Mouse (Mus musculus) hindbrain, embryonic 11.5 days (tissue): ENCODE results near the gene Shld2. TPM values are rescaled to one million over a fixed set of nuclear protein-coding genes. Genes with fewer than 3 reads are reported as not detected.

Experiments used
- ATAC-seq: fragments of 200-750 bp; cut with Nextera tagmentation; 2 replicates; pipeline ENCODE4 v1.8.0; 2017; ENCODE audit warnings: mild to moderate bottlenecking, moderate TSS enrichment, moderate library complexity; ENCODE audit not compliant: low FRiP score
- DNase-seq: peaks from one replicate; pipeline ENCODE4 v3.0.0-alpha.2; 2015; ENCODE audit warnings: low spot score
- H3K27ac ChIP-seq: fragments of 300-500 bp; sonication (generic); 2 replicates; pipeline ENCODE4 v1.5.1; 2014; ENCODE audit warnings: mild to moderate bottlenecking, low read depth, low read length
- H3K27me3 ChIP-seq: fragments of 300-500 bp; sonication (generic); 2 replicates; pipeline ENCODE4 v1.6.1; 2014; ENCODE audit warnings: mild to moderate bottlenecking, low read length, moderate library complexity, mixed read lengths; ENCODE audit not compliant: control insufficient read depth, insufficient read depth
- H3K36me3 ChIP-seq: fragments of 300-500 bp; sonication (generic); 2 replicates; pipeline ENCODE4 v1.6.1; 2014; ENCODE audit warnings: mild to moderate bottlenecking, low read length, moderate library complexity, mixed read lengths; ENCODE audit not compliant: control insufficient read depth, insufficient read depth
- H3K4me1 ChIP-seq: fragments of 300-500 bp; sonication (generic); replicated peaks from 2 replicates; pipeline ENCODE4 v1.6.1; 2014; ENCODE audit warnings: low read length, mixed read lengths; ENCODE audit not compliant: control insufficient read depth, insufficient read depth
- H3K4me2 ChIP-seq: fragments of 300-500 bp; sonication (generic); replicated peaks from 2 replicates; pipeline ENCODE4 v1.6.1; 2014; ENCODE audit warnings: mild to moderate bottlenecking, low read depth, low read length
- H3K4me3 ChIP-seq: fragments of 300-500 bp; sonication (generic); 2 replicates; pipeline ENCODE4 v1.5.1; 2014; ENCODE audit warnings: low read depth, low read length
- H3K9ac ChIP-seq: fragments of 300-500 bp; sonication (generic); 2 replicates; pipeline ENCODE4 v1.6.1; 2014; ENCODE audit warnings: low read depth, low read length
- H3K9me3 ChIP-seq: fragments of 300-500 bp; sonication (generic); 2 replicates; pipeline ENCODE4 v1.6.1; 2016; ENCODE audit warnings: low read length; ENCODE audit not compliant: control insufficient read depth
- WGBS: fragments of 180-500 bp; shearing (Covaris S2); extraction: QIAGEN DNeasy Blood & Tissue Kit; methylation state at CpG from one replicate; pipeline ENCODE4 v1.1.7; 2014; 5-methylcytosine and 5-hydroxymethylcytosine counted together
- polyA plus RNA-seq: library from polyadenylated mRNA; unstranded; fragments of >200 nt; fragmentation: Nextera tagmentation; extraction: Ambion mirVana; gene quantifications from 2 replicates; pipeline ENCODE4 v1.2.1, GENCODE M21; 2014

Shld2 gene
- polyA plus RNA-seq, 1 experiment from 2014 or later: 7.1 TPM

DNA sequence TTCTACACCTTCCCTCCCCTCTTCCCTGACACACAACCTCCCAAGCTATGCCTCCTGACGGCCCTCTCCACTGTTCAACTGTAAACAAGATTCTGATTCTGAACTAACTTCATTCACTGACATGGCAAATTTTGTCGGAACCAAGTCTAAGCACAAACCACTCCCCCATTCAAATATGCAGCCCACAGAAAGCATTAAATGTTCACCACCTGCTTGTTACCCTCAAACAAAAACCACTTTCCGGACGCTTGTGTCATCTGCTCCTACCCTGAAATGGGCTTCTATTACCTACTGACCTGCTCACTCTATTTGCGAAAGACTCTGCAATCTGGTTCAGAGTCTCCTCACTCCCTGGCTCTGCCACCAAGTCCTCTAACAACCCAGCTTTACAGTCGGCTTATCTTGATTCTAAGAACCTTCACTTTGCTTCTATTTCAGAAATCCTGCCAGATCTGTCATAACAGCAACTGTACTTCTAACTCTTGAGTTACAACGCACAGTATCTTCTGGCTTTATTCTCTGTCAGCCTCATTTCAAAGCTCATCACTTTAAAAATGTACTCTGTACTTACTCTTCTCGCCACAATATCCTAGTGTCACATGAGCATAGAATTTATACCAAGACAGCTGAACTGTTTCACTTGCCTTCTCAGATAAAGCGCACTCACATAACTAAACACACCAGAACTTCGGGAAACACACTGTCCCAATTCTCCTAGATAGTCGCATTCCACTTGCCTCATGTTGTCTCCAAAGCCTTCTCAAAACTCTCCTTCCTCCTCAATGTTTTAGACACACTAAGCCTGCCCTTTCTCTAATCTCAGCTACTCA is 11.2 kb downstream of the Shld2 start:
- no peaks in the 10 kb centered on the region for H3K4me1 ChIP-seq
- H3K4me2 ChIP-seq: no peak overlapping the region
- WGBS: 85% methylated on average over 11 of the region's 11 CpGs

GRCm38 (mm10) chr14:34297634-34298033 is 12.7 kb downstream of the Shld2 start:
- Histone ChIP-seq H3K36me3 (no peaks in the 10 kb centered on the region), H3K4me3 (no peak overlapping the region), H3K4me2 (no peak overlapping the region)

More for the DNA sequence above, 11.2 kb downstream of the Shld2 start:
- Histone ChIP-seq H3K36me3 (no peaks in the 10 kb centered on the region), H3K9me3 (no peaks in the 10 kb centered on the region), H3K4me3 (no peak overlapping the region), H3K27ac (no peak overlapping the region), H3K9ac (no peak overlapping the region), H3K27me3 (no peaks in the 10 kb centered on the region)
- DNase-seq (no peak), ATAC-seq (no peak)

DNA sequence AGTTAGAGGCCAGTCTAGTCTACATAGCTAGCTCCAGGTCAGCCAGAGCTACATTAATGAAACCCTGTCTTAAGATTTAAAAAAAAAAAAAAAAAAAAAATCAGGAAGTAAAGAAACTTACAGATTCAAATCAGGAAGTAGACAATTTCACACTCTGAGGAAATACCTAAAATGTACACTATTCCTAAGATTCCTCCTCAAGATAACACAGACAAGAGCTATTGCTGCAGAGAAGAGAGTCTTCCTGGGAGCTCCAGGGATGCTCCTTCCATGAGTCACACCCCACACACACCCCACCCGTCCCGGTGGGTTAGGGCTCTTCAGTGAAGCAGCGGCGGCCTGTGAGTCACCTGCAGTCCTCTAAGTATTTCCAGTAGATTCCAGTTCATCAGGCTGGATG is 13.3 kb downstream of the Shld2 start:
- Histone ChIP-seq H3K4me2 (no peak overlapping the region), H3K27me3 (no peaks in the 10 kb centered on the region), H3K27ac (no peak overlapping the region), H3K9ac (no peak overlapping the region), H3K36me3 (no peaks in the 10 kb centered on the region), H3K4me1 (no peaks in the 10 kb centered on the region), H3K4me3 (no peak overlapping the region), H3K9me3 (no peaks in the 10 kb centered on the region)
- ATAC-seq (no peak), DNase-seq (no peak)
- 72% methylated on average over 4 of the region's 4 CpGs for WGBS

More at GRCm38 (mm10) chr14:34297634-34298033, 12.7 kb downstream of the Shld2 start:
- H3K27ac ChIP-seq: no peak overlapping the region
- ATAC-seq (no peak), DNase-seq (no peak)
- no peaks in the 10 kb centered on the region for H3K9me3 ChIP-seq
- no peaks in the 10 kb centered on the region for H3K27me3 ChIP-seq
- 44% methylated on average over 2 of the region's 2 CpGs for WGBS
- no peaks in the 10 kb centered on the region for H3K4me1 ChIP-seq
- no peak overlapping the region for H3K9ac ChIP-seq

GRCm38 (mm10) chr14:34296350-34296749 is 13.9 kb downstream of the Shld2 start:
- WGBS: 86% methylated on average over 7 of the region's 7 CpGs
- H3K4me2 ChIP-seq: no peak overlapping the region
- no peaks in the 10 kb centered on the region for H3K36me3 ChIP-seq
- no peak overlapping the region for H3K27ac ChIP-seq
- DNase-seq (no peak), ATAC-seq (no peak)
- H3K9ac ChIP-seq: no peak overlapping the region
- no peak overlapping the region for H3K4me3 ChIP-seq
- H3K9me3 ChIP-seq: no peaks in the 10 kb centered on the region
- no peaks in the 10 kb centered on the region for H3K4me1 ChIP-seq
- H3K27me3 ChIP-seq: no peaks in the 10 kb centered on the region

DNA sequence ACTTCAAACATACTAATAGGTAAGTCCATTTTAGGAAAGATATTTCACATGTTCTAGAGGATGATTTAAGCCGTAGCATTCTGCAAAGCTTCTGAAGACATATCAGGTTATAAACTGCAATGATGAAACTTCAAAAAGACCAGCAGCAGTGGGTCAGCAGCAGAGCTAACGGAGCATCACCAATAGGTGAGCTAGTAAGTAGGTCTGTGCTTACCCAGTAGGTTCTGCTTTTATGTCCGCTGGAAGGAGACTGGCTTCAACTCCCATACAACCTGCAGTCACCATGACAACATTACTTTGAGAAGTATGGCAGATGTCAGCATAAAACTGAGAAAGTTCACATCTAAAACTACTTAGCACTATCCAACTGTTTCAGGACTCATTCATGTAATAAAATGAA is 16.7 kb downstream of the Shld2 start:
- H3K9ac ChIP-seq: no peak overlapping the region
- H3K4me3 ChIP-seq: no peak overlapping the region
- WGBS: 89% methylated on average over 3 of the region's 3 CpGs
- no peaks in the 10 kb centered on the region for H3K36me3 ChIP-seq
- ATAC-seq (no peak), DNase-seq (no peak)
- no peaks in the 10 kb centered on the region for H3K9me3 ChIP-seq
- H3K27ac ChIP-seq: no peak overlapping the region
- no peaks in the 10 kb centered on the region for H3K27me3 ChIP-seq
- H3K4me1 ChIP-seq: no peaks in the 10 kb centered on the region
- no peak overlapping the region for H3K4me2 ChIP-seq

DNA sequence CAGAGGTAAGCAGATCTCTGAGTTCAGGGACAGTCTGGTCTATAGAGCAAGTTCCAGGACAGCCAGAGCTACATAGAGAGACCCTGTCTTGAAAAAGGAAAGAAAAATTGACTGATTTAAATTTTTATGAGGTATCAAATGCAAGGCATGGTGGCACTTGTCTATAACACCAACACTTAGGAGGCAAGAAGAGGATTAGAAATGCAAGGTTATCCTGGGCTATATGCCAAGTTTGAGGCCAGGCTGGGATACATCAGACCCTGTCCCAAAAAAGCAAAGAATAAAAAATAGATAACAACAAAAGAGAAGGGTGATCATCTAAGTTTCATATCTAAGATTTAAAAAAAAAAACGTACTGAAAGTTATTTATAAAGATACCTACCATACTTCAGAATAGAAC is 20.1 kb downstream of the Shld2 start:
- Histone ChIP-seq H3K4me1 (no peaks in the 10 kb centered on the region), H3K27ac (no peak overlapping the region), H3K36me3 (no peaks in the 10 kb centered on the region), H3K27me3 (no peaks in the 10 kb centered on the region), H3K9ac (no peak overlapping the region), H3K4me2 (no peak overlapping the region), H3K9me3 (no peaks in the 10 kb centered on the region), H3K4me3 (no peak overlapping the region)
- no peak for DNase-seq
- ATAC-seq: no peak
- WGBS: 52% methylated on average over 1 of the region's 1 CpGs

- Histone ChIP-seq H3K9ac (no peak overlapping the region), H3K4me1 (no peaks in the 10 kb centered on the region), H3K9me3 (no peaks in the 10 kb centered on the region), H3K4me2 (no peak overlapping the region), H3K36me3 (no peaks in the 10 kb centered on the region), H3K27ac (no peak overlapping the region), H3K4me3 (no peak overlapping the region), H3K27me3 (no peaks in the 10 kb centered on the region)
- 92% methylated on average over 3 of the region's 3 CpGs for WGBS
- DNase-seq (no peak), ATAC-seq (no peak)
These were observed 20.9 kb downstream of the Shld2 start for GRCm38 (mm10) chr14:34289259-34290015.

- no peak for ATAC-seq
- Histone ChIP-seq H3K4me3 (no peak overlapping the region), H3K27me3 (no peaks in the 10 kb centered on the region), H3K4me1 (no peaks in the 10 kb centered on the region), H3K27ac (no peak overlapping the region), H3K36me3 (no peaks in the 10 kb centered on the region), H3K9me3 (no peaks in the 10 kb centered on the region), H3K4me2 (no peak overlapping the region), H3K9ac (no peak overlapping the region)
- 87% methylated on average over 2 of the region's 2 CpGs for WGBS
- DNase-seq: no peak
These were observed 21.9 kb downstream of the Shld2 start for GRCm38 (mm10) chr14:34288396-34288795.
